Mouse (Mus musculus) E14TG2a.4 (cell line): ENCODE results near the gene Evi2b.

Source experiments
- CTCF ChIP-seq: conservative IDR thresholded peaks from 2 replicates; pipeline ENCODE4 v1.5.1; 2014; ENCODE audit warnings: low read length
- NANOG ChIP-seq: IDR thresholded peaks from 2 replicates; pipeline ENCODE4 v1.6.1; 2014; ENCODE audit warnings: borderline replicate concordance, low read length, mixed read lengths
- POU5F1 ChIP-seq: IDR thresholded peaks from 2 replicates; pipeline ENCODE4 v1.6.1; 2014; ENCODE audit warnings: low read length, borderline replicate concordance

DNA sequence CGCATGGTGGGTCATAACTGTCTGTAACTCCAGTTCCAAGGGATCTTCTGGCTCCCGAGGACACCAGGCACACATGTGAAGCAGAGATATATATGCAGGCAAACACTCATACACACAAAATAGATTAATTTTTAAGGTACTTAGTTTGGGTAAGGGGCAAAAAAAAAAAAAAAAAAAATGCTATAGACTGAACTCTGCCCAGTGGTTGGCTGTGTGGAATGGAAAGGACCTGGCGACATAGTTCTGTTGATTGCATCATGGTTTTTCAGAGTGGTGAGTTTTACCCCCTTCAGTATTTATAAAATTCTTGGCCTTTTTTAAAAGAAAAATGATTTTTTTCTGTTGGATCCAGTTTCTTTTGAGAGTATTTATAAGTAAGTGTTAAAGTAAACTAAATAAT lies 12.7 kb upstream of the Evi2b start:
- TF ChIP-seq CTCF (no peak), POU5F1 (no peak), NANOG (no peak)
